Mouse (Mus musculus) left cerebral cortex, postnatal 25 days (tissue): ENCODE measurements around the gene Ap1s2. TPM values are rescaled to one million over a fixed set of nuclear protein-coding genes. Genes with fewer than 3 reads are reported as not detected.

Experiments used
- DNase-seq, 2 experiments: peaks; one replicate each; pipeline ENCODE4 v3.0.0; 2022; ENCODE audit warnings: low spot score in 2 of 2, mixed read lengths in 1 of 2
- intact Hi-C: fragments of 180-260 bp; cut with DNase I; formaldehyde crosslinking; loops from one replicate; pipeline ENCODE4 v1.15.1; 2025
- total RNA-seq, 2 experiments: library from RNA; stranded (reverse); gene quantifications; 2 replicates each; pipeline ENCODE4 v1.2.3; 2021

Gene Ap1s2
- 10 to 100 TPM; 33.1 to 40.0 TPM for total RNA-seq

DNA sequence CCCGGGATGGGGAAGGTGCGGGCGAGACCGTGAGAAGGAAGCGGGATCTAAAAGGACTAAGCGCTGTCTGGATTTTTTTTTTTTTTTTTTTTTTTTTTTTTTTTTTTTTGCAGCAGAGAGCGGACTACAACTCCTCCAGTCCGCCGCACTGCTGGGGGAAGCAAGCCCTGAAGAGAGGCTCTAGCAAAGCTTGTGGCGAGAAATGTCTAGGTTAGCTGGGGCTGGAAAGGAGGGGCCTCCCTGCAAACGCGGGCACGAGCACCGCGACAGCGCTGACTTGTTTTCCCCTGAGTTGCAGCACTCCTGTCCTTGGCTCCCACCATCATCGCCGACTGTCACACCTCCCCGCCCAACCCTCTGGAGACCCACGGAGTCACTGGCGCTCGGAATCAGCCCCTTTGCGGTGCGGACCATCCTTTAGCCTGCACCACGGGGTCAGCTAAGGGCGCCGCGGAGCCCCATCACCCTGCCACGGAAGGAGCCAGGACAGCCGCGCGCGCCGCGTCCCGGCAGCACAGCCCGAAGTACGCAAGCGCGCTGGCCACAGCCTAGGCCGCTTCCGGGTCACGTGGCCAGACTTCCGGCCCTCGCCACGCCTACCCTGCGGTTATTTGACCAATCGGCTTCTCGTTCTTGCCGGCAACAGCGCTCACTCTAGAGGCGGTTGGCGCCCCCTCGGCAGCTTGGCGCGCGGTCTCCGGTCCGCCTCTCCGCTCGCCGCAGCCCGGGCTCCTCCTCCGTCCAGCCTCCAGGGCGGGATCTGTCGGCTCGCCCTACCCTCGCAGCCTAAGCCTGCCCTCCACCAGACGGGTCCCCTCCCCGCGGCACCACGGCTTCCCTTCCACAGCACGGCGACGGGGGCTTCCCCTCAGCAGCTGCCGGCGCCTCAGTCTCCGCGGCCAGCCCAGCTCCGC, at the start of gene Ap1s2:
Ap1s2 (plus strand) TSS at position 681 of the 914 bp plus-strand sequence.
- peak; percentile 91 to 97 for DNase-seq
- intact Hi-C loops = loop anchor here (2.0 kb wide), 3 partner anchors 32 to 60 kb away; partner anchors contain the start of gene Zrsr2

DNA sequence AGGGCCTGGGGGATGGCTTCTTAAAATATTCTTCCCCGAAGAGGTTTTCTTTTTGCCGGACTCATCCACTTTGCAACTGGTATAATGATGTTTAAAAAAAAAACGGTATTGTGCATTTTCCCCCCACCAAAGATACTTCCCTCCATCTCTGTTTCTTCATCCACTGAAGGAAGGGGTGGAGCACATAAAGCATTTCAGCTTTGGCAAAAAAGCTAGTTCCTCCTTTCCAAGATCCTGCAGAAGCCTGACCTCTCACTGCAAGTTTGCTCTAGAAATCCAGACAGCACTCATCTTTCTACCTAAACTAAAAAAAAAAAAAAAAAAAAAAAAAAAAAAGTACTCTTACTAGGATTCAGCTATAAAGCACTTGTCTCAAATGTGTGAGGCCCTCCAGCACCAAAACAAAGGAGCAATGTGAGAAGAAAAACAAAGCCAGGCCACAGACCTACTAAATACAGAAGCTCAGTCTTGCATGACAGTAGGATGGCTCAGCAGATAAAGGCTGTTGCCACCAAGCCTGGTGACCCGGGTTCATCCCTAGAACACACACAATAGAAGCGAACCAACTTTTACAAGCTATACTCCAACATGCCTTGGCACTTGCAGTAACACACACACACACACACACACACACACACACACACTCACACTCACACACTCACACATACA, 41.0 kb upstream of the Ap1s2 start:
- DNase-seq = no peak
- intact Hi-C loops = loop anchor here (1.0 kb wide), 1 partner anchor 37 kb away; no protein-coding TSS in a partner anchor

DNA sequence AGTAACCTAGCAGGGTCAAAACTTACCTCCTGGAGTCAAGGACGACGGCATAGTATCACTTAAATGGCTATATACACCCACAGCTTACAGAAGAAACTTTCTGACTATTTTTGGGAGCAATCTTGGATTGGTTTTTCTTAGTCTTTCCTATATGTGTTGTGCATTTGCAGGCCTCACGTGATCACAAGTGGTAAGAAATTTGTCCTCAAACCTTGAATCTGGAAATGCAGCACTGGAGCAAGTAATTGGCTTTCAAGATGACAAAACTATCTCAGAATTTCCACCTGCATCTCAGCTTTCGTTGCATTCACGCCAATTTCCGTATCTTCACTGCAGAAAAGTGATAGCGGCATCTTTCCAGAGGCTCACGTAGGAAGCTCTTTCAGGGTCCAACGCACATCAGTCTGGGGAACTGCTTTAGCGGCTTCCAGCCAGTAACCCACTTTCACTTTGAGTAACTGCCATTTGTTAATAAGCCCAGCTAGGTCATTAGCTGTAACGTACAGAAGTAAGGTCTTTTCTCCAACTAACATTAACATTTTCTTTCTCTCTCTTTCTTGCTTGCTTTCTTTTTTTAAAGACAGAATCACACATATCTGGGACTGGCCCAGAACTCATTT, 40.0 kb upstream of the Ap1s2 start:
- DNase-seq = no peak
- intact Hi-C loops = loop anchor here (1.0 kb wide), 1 partner anchor 37 kb away; no protein-coding TSS in a partner anchor

DNA sequence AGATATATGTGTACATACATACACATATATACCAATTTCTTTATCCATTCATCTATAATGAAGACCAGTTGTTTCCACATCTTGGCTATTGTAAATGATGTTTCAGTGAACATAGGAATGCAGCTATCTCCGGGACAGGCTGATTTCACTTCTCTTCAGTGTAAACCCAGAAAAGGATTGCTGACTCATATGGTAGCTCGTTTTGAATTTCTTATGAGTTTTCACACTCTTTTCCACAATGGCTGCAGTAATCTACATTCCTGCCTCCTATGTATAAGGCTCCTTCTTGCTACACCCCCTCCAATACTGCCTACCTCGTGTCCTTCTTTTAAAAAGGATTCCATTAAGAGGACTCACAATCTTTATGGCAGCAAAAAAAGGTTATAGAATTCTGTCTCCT, 32.9 kb upstream of the Ap1s2 start:
- peak in 1 of 2 experiments; percentile 63 for DNase-seq
- intact Hi-C loops = loop anchor here (2.0 kb wide), 1 partner anchor 33 kb away; the partner anchor contains the start of gene Ap1s2

DNA sequence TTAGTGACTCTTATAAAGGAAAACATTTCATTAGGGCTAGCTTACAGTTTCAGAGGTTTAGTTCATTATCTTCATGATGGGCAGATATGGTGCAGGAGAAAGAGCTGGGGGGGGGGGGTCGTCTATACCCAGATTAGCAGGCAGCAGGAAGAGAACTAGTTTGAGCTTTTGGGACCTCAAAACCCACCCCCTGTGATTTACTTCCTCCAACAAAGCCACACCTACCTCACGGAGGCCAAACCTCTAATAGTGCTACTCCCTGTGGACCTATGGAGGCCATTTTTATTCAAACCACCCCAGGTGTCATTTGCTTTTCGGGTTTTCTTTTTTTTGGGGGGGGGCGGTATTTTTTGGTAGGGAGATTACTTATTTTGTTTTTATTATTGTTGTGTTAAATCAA, 32.2 kb upstream of the Ap1s2 start:
- no peak for DNase-seq
- intact Hi-C loops = loop anchor here (2.0 kb wide), 1 partner anchor 32 kb away; the partner anchor contains the start of gene Ap1s2

DNA sequence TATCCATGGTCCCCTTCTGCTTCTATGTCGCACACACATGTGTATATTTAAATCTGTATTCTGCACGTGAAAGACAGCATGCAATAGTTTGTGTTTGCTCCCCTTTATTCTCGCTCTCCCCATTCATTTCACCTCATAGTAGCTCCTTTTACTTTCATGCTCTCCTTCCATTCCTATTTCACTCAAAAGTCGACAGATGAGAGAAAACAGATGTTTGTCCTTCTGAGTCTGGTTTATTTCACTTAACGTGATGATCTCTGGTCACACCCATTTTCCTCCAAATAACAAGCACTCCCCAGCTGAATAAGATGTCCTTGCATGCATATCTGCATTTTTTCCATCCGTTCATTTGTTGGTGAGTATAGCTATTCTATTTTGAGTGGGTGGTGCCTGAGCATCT, 29.8 kb upstream of the Ap1s2 start:
- DNase-seq = no peak
- intact Hi-C loops = no loop called here

DNA sequence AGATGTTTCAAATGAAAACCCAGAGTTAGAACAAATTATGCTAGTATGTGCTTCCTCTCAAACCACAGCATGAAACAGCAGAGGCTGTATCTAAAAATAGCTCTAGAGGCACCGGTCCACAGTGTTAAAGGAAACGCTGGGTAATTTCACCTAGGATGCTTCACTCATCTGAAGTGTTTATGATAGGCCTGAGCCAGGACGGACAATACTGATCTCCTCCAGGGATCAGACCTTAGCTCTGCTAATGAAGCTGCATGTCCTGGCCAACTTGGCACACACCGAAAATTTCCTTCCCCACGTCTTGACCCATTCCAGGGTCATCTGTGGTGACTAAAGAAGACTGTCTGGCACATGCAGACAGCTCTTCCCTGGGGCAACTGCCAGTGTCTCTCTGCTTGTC, 29.4 kb upstream of the Ap1s2 start:
- DNase-seq = peak in 1 of 2 experiments; percentile 29
- intact Hi-C loops = no loop called here

DNA sequence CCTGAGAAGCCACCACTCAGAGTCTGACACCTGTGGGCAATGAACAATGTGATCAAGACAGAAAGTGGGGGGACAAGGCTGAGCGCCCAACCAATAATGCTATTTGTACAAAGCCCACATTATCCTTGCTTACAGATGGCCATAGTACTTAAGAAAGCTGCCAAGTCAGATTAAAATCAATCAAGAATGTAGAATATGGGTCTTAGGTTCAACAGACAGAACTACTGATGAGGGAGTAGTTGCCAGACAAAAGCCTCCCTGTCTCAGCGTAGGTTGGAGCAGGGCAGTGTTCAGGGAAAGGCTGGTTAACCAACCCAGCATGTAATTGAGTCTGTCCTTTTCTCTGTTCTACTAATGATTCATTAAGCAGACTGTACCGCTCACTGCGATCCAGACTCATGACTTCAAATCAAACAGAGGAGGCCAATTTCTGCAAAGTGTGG, 23.3 kb upstream of the Ap1s2 start:
- no peak for DNase-seq
- intact Hi-C loops = no loop called here

DNA sequence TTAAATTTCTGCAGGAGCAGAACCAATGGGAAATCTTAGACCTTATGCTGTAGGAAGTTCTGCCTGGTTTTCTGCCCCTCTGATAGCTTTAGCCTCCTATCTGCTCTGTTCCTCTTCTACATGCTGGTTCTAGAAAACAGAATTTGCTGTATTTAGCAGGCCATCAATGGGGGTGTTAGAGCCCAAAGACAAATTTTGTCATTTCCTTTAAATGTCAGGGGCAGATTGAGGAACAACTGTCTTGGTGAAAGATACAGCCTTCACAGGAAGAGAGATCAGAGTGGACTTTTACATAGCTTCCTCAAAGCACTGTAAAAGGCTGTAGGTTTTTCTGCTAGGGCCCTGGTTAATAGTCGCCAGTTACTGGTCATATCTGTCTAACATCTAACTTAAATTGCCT, 11.5 kb upstream of the Ap1s2 start:
- DNase-seq = no peak
- intact Hi-C loops = no loop called here

DNA sequence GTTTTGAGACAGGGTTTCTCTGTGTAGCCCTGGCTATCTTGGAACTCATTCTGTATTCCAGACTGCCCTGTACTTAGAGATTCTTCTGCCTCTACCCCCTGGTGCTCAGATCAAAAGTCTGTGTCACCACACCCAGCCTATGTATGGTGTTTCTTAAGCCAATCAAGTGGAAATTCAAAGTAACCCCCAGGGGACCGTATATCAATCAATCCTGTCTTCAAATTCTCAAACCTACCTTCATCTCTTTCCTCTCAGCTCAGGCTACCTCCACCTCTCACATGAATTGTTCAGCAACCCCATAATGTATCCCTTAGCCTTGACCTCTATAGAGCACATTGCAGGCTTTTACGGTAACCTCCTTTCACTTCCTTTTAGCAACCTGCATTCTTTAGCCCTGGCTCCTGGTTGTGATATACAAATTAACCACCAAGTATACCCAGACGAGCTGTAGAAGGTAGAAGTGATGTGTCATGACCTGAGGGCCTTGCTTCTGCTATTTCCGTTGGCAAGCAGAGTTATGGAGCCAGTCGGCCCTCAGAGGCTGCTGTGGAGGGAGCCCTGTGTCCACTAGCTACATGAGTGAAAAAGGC, 9.3 kb upstream of the Ap1s2 start:
- intact Hi-C loops = no loop called here
- no peak for DNase-seq

DNA sequence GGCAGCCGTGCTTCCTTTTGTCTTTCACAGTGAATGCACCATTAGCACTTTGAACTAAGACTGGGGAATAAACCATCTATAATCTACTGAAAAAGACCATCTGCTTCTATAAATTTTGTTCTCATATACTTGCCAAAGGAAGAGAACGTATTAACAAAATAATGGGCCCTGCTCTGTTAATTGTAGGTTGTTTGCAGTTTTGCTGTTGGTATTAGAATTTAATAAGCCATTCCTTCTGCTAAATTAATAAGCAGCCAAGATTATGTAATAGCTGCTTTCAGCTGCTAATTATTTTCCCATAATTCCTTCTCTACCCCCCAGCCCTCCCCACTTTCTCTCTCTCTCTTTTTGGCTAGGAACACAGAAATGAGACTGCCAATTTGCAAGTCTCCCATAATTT, 2.0 kb upstream of the Ap1s2 start:
- DNase-seq = no peak
- intact Hi-C loops = no loop called here

DNA sequence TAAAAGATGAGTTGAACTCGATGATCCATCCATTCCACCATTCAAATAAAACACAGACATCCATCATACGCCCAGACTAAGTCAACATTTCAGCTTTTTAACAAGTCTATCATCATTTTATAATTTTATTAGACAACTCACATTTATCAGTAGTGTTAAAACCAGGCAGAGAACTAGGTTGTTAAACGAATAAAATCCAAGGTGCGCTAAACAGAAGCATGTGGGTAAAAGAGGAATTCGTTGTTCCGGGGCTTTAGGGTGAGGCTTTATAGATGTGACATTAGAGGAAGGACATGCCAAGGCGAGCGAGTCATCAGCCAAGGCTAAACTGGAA, 847 bp upstream of the Ap1s2 start:
- intact Hi-C loops = loop anchor here (2.0 kb wide), 3 partner anchors 31 to 59 kb away; partner anchors contain the start of gene Zrsr2
- DNase-seq = no peak

DNA sequence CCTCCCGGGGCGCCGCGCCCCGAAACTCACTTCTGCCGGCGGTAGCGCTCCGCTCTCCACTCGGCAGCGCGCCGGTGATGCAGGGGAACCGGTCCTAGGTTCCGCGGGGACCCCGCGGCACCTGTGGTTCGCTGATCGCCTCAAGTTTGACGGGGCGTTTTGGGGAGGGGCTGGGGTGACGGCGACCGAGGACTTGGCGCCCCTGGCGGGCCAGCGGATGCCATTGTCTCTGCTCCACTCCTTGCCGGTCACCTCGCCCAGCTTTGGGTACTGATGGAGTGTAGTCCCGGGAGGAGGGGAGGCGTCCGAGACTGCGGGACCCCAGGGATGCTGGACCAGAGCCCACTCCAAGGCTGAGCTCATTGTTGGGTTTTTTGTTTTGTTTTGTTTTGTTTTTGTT, 564 bp downstream of the Ap1s2 start:
- DNase-seq = peak in 1 of 2 experiments; percentile 5
- intact Hi-C loops = loop anchor here (2.0 kb wide), 3 partner anchors 33 to 61 kb away; partner anchors contain the start of gene Zrsr2

DNA sequence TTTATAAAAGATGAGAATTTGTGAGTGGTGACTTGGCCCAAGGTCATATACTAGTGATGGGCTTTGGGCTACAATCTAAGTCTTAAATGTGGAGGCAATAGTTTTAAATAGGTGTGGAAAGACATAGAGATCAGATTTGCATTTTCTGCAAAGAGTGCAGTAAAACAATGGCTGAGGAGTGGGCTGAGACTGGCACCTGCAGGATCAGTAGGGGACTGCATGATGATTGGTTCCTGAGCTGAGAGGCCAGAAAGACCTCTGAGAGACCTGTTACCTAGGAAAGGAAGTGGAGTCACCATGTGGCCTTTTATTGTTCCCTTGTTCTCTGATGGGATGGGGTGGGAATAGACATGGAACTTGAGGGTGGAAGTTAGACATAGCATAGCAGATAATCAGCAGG, 4.0 kb downstream of the Ap1s2 start:
- peak in 1 of 2 experiments; percentile 11 for DNase-seq
- intact Hi-C loops = loop anchor here (2.0 kb wide), 2 partner anchors 86 to 964 kb away; no protein-coding TSS in a partner anchor

DNA sequence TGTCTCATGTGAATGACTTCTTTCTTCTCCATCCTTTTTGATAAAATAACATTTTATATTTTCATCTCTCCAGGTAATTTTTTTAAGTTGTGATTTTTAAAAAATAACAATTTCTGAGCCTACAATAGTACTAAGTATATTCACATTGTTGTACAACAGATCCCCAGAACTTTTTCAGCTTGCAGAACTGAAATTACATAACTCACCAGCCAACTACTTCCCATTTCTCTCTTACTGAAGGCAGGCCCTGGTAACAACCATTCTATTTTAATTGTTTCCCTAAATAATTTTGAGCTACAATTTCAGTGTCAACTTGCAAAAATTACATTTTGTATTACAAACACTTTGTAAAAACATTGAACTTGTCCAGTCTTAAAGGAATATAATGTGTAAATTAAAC, 20.7 kb downstream of the Ap1s2 start:
- DNase-seq = no peak
- intact Hi-C loops = no loop called here

DNA sequence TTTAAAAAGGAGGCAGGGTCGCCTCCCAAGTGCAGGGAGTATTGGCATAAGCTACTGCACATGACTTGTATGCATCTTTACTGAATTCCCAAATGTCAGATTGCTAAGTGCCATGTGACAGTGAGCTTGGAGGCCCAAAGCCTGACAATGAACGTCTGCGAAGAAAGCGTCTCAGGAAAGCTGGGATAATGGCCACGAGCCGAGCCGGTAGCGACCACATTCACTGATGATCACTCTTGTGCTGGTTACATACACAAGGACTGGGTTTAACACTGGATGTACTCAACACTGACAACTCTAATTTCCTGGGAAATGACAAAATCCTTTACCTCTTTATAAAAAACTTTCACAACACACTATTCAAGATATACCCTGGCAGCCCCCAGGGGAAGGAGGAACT, 25.9 kb downstream of the Ap1s2 start:
- DNase-seq = no peak
- intact Hi-C loops = no loop called here

DNA sequence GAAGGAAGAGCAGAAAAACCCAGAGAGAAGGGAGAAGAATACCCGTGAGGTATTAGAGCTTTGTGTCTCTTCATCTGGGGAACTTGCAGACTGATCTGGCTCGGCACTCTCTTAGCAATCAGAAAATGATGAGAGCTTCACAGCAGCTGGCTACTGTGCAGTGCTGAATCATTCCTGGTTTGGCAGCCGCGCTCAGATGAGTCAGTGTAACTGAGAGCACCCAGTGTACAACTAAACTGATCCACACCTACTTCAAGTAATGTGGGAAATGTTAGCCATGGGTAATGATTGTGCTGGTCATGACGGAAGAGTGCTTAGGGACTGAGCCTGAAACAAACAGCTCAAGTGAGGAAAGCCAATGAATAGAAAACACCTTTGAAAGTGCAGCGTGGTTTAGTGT, 29.8 kb downstream of the Ap1s2 start:
- DNase-seq = peak; percentile 23 to 82
- intact Hi-C loops = loop anchor here (2.0 kb wide), 1 partner anchor 18 kb away; no protein-coding TSS in a partner anchor

DNA sequence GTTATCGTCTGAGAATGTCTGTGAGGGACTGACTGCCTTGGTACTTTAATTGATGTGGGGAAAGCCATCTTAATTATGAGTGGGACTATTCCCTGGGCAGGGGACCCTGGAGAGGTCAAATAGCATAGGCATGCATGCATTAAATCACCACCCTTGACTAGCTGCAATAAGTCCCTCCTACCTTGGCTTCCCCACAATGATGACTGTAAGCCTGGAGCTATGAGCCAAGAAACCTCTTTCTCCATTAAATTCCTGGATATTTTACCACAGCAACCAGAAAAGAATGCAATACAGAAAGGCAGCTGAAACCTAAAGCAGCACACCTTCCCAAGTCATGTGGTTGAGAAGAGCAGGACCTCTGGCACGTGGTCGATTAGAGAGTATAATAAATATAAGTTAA, 35.6 kb downstream of the Ap1s2 start:
- intact Hi-C loops = no loop called here
- DNase-seq = no peak

DNA sequence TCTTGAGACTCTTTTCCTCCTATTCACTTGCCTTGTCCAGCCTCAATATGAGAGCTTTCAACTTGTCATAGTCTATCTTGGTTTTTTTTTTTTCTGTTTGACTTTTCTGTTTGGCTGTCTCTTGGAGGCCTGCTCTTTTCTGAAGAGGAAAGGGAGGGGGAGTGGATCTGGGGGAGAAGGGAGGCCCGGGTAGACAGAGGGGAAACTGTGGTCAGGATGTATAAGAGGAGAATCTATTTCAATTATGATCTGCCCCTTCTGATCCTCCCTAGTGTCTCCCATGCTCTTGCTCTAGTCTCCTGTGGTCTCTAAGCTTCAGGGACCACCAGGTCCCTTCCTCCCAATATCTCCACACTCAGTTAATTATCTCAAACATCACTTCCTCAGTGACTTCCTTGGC, 42.8 kb downstream of the Ap1s2 start:
- intact Hi-C loops = no loop called here
- DNase-seq = no peak

DNA sequence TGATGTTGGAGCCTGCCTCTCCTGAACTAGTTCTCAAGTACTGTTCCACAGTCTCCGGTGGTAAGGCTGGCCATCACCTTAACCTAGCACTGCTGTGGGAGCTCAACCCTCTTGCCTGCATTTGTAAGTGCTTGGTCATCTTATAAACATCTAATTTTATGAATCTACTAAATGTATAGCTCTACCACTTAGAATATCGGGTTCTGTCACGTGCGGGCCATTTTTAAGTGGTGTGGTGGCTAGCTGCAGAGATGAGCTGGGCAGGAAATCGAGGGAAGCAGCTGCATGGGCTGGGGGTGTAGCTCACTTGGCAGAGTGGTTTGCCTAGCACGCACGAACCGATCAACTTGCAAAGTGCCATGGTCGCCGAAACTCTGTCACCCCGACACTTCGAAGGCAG, 48.6 kb downstream of the Ap1s2 start:
- no peak for DNase-seq
- intact Hi-C loops = loop anchor here (2.0 to 5.0 kb wide), 2 partner anchors 19 to 110 kb away; no protein-coding TSS in a partner anchor
